Mouse (Mus musculus): ENCODE measurements around the gene Lingo2. TPM values are rescaled to one million over a fixed set of nuclear protein-coding genes. Genes with fewer than 3 reads are reported as not detected.
"Not testable (repeated sequence)": the region's sequence is repeated elsewhere in the genome, so short reads cannot be mapped to it uniquely, and the experiment has no call there.

Lingo2 gene
- polyA plus RNA-seq, 1 experiment from 2014 or later, result 0.05 TPM

- DNase-seq (ENCODE audit: low spot score) (no peak), ATAC-seq (no peak)
- no peak overlapping the region for H3K27ac ChIP-seq (ENCODE audit: low read length)
- WGBS, result 85% methylated on average over 3 of the region's 3 CpGs
- H3K9ac ChIP-seq (replicated peaks; ENCODE audit: low read depth), result no peak overlapping the region
- no peaks in the 10 kb centered on the region for H3K36me3 ChIP-seq (ENCODE audit: insufficient read depth, low read length)
- no peaks in the 10 kb centered on the region for H3K27me3 ChIP-seq (replicated peaks; ENCODE audit: insufficient read depth, low read length)
- TF ChIP-seq CTCF (IDR thresholded peaks at IDR 0.05) (no peak), EP300 (IDR thresholded peaks at IDR 0.05) (no peak)
- no peaks in the 10 kb centered on the region for H3K4me1 ChIP-seq (ENCODE audit: insufficient read depth, low read depth, low read length)
- H3K9me3 ChIP-seq (ENCODE audit: low read length), result no peaks in the 10 kb centered on the region
- no peak overlapping the region for H3K4me2 ChIP-seq (replicated peaks; ENCODE audit: low read depth, low read length)
- H3K4me3 ChIP-seq (ENCODE audit: low read depth, low read length), result no peak overlapping the region
Measured at GRCm38 (mm10) chr4:36081095-36081852, 870.3 kb downstream of the Lingo2 start.

- TF ChIP-seq EP300 (IDR thresholded peaks at IDR 0.05), result no peak
- TF ChIP-seq CTCF (IDR thresholded peaks at IDR 0.05), result no peak
- Histone ChIP-seq H3K36me3 (ENCODE audit: insufficient read depth, low read length) (no peaks in the 10 kb centered on the region), H3K27ac (ENCODE audit: low read length) (no peak overlapping the region), H3K4me1 (ENCODE audit: insufficient read depth, low read depth, low read length) (no peaks in the 10 kb centered on the region), H3K9me3 (ENCODE audit: low read length) (no peaks in the 10 kb centered on the region), H3K4me3 (ENCODE audit: low read depth, low read length) (no peak overlapping the region), H3K4me2 (replicated peaks; ENCODE audit: low read depth, low read length) (no peak overlapping the region), H3K9ac (replicated peaks; ENCODE audit: low read depth) (no peak overlapping the region), H3K27me3 (replicated peaks; ENCODE audit: insufficient read depth, low read length) (no peaks in the 10 kb centered on the region)
- DNase-seq (ENCODE audit: low spot score), result no peak
- 81% methylated on average over 6 of the region's 6 CpGs for WGBS
- ATAC-seq, result no peak
Measured at GRCm38 (mm10) chr4:36078910-36079525, 872.5 kb downstream of the Lingo2 start.

GRCm38 (mm10) chr4:36064701-36065100, 886.8 kb downstream of the Lingo2 start:
- H3K4me3 ChIP-seq (ENCODE audit: low read depth, low read length); ATAC-seq; H3K4me1 ChIP-seq (ENCODE audit: insufficient read depth, low read depth, low read length); H3K27ac ChIP-seq (ENCODE audit: low read length); H3K4me2 ChIP-seq (replicated peaks; ENCODE audit: low read depth, low read length); DNase-seq (ENCODE audit: low spot score); H3K9me3 ChIP-seq (ENCODE audit: low read length); H3K36me3 ChIP-seq (ENCODE audit: insufficient read depth, low read length); H3K27me3 ChIP-seq (replicated peaks; ENCODE audit: insufficient read depth, low read length); H3K9ac ChIP-seq (replicated peaks; ENCODE audit: low read depth): not testable (repeated sequence)
- 22% methylated on average over 1 of the region's 1 CpGs for WGBS

GRCm38 (mm10) chr4:36052791-36053376, 898.7 kb downstream of the Lingo2 start:
- ATAC-seq (no peak), DNase-seq (ENCODE audit: low spot score) (no peak)
- H3K27ac ChIP-seq (ENCODE audit: low read length), result no peak overlapping the region
- H3K9ac ChIP-seq (replicated peaks; ENCODE audit: low read depth), result no peak overlapping the region
- 41% methylated on average over 6 of the region's 6 CpGs for WGBS
- TF ChIP-seq CTCF (IDR thresholded peaks at IDR 0.05) (no peak), EP300 (IDR thresholded peaks at IDR 0.05) (no peak)
- H3K36me3 ChIP-seq (ENCODE audit: insufficient read depth, low read length), result no peaks in the 10 kb centered on the region
- no peaks in the 10 kb centered on the region for H3K27me3 ChIP-seq (replicated peaks; ENCODE audit: insufficient read depth, low read length)
- H3K4me1 ChIP-seq (ENCODE audit: insufficient read depth, low read depth, low read length), result no peaks in the 10 kb centered on the region
- no peak overlapping the region for H3K4me3 ChIP-seq (ENCODE audit: low read depth, low read length)
- no peaks in the 10 kb centered on the region for H3K9me3 ChIP-seq (ENCODE audit: low read length)
- no peak overlapping the region for H3K4me2 ChIP-seq (replicated peaks; ENCODE audit: low read depth, low read length)

GRCm38 (mm10) chr4:36040361-36040760, 911.2 kb downstream of the Lingo2 start:
- Histone ChIP-seq H3K36me3 (ENCODE audit: insufficient read depth, low read length) (no peaks in the 10 kb centered on the region), H3K27me3 (replicated peaks; ENCODE audit: insufficient read depth, low read length) (no peaks in the 10 kb centered on the region), H3K9me3 (ENCODE audit: low read length) (no peaks in the 10 kb centered on the region), H3K4me2 (replicated peaks; ENCODE audit: low read depth, low read length) (no peak overlapping the region), H3K27ac (ENCODE audit: low read length) (no peak overlapping the region), H3K4me3 (ENCODE audit: low read depth, low read length) (no peak overlapping the region), H3K9ac (replicated peaks; ENCODE audit: low read depth) (no peak overlapping the region), H3K4me1 (ENCODE audit: insufficient read depth, low read depth, low read length) (no peaks in the 10 kb centered on the region)
- 78% methylated on average over 3 of the region's 3 CpGs for WGBS
- ATAC-seq (no peak), DNase-seq (ENCODE audit: low spot score) (no peak)
- no peak for TF ChIP-seq CTCF (IDR thresholded peaks at IDR 0.05)
- no peak for TF ChIP-seq EP300 (IDR thresholded peaks at IDR 0.05)

GRCm38 (mm10) chr4:36038742-36039141, 912.8 kb downstream of the Lingo2 start:
- DNase-seq (ENCODE audit: low spot score), result peak; percentile 5
- H3K9me3 ChIP-seq (ENCODE audit: low read length), result no peaks in the 10 kb centered on the region
- no peak overlapping the region for H3K9ac ChIP-seq (replicated peaks; ENCODE audit: low read depth)
- H3K4me3 ChIP-seq (ENCODE audit: low read depth, low read length), result no peak overlapping the region
- H3K27ac ChIP-seq (ENCODE audit: low read length), result no peak overlapping the region
- no peak overlapping the region for H3K4me2 ChIP-seq (replicated peaks; ENCODE audit: low read depth, low read length)
- no peak for TF ChIP-seq EP300 (IDR thresholded peaks at IDR 0.05)
- no peak for TF ChIP-seq CTCF (IDR thresholded peaks at IDR 0.05)
- H3K4me1 ChIP-seq (ENCODE audit: insufficient read depth, low read depth, low read length), result no peaks in the 10 kb centered on the region
- 82% methylated on average over 2 of the region's 2 CpGs for WGBS
- ATAC-seq, result no peak
- H3K36me3 ChIP-seq (ENCODE audit: insufficient read depth, low read length), result no peaks in the 10 kb centered on the region
- no peaks in the 10 kb centered on the region for H3K27me3 ChIP-seq (replicated peaks; ENCODE audit: insufficient read depth, low read length)
